Mouse (Mus musculus) adrenal gland, postnatal 10 days (tissue): ENCODE results near the gene Mgat2. TPM values are rescaled to one million over a fixed set of nuclear protein-coding genes. Genes with fewer than 3 reads are reported as not detected.
"Not testable (repeated sequence)": the region's sequence is repeated elsewhere in the genome, so short reads cannot be mapped to it uniquely, and the experiment has no call there.

Experiments used
- DNase-seq: peaks from one replicate; pipeline ENCODE4 v3.0.0; 2021; ENCODE audit warnings: mixed read lengths
- long read RNA-seq, 2 experiments: library from polyadenylated mRNA; stranded (forward); transcript quantifications; one replicate each; pipeline ENCODE4 v2.0.0; 2021
- total RNA-seq, 2 experiments: library from RNA; stranded (reverse); gene quantifications; 2 replicates each; pipeline ENCODE4 v1.2.3; 2021

Gene Mgat2
- 10 to 100 TPM; 41.5 to 49.4 TPM for total RNA-seq
- long read RNA-seq, experiment 1, transcript Mgat2-201 (1 exons, 2,614 nt) = major isoform, 188 of 189 reads
- long read RNA-seq, experiment 1, partial matches to known transcripts = 0 of 189 reads
- long read RNA-seq, experiment 1, other reads (novel, unspliced or antisense) = 1 of 189 reads
- long read RNA-seq, experiment 2, transcript Mgat2-201 (1 exons, 2,614 nt) = major isoform, 90 of 90 reads
- long read RNA-seq, experiment 2, partial matches to known transcripts = 0 of 90 reads
- long read RNA-seq, experiment 2, other reads (novel, unspliced or antisense) = 0 of 90 reads

DNA sequence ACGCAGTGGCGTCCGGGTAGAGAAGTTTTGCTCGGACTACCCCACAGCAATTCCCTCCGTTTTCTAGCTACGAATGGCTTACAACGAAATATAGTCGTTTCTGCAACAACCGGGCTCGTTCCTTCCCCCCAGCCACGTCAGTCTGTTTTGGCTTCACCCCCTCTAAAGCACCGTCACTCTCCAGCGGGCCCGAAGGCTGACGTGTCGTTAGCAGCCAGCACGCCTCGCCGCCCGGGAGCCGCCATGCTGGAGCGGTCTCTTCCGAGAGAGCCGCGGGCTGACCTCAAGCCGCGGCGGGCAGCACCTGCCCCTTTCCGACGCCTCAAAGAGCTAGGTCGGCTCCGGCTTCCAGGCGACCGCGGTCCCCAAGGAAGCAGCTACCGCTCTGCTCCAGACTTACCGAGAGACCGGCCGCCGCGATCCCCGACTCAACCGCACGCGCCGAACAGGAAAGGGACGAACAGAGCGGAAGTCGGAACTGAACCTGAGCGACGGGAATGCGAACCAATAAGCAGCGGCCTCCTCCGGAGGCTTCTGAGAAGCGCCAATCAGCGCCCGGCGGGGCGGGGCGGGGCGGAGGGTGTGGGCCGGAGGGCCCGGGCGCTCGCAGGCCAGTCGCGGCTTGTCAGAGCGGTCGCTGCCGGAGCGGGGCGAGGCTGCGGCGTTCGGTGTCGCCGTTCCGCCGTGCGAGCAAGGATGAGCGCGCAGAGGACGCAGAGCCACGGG is at the start of gene Mgat2, which contains the start of gene Rpl36al:
Gene Mgat2 (plus strand): TSS at position 575 of the 726 bp plus-strand sequence.
Gene Rpl36al (minus strand): TSS at position 501 of the 726 bp plus-strand sequence.
- DNase-seq = peak; percentile 99

DNA sequence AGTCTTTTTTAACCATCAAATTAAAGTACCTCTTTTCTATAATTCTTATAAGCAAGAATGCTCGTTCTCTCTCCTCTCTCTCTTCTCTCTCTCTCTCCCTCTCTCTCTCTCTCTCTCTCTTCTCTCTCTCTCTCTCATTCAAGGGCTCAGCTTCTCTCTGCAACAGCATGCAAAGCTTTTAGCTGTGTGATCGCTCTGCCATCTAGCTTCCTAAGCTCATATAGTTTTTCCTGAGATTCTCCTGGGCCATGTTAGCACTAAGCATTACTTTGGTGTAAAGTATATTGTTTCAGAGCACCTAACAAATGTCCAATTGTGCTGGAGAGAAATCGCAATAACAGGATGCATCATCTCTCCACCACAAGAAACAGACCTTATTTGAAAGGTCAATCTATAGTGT is 44.8 kb upstream of the Mgat2 start:
- no peak for DNase-seq

GRCm38 (mm10) chr12:69139841-69140240 is 44.1 kb upstream of the Mgat2 start:
- no peak for DNase-seq

GRCm38 (mm10) chr12:69143460-69143859 is 40.5 kb upstream of the Mgat2 start:
- DNase-seq = no peak

- DNase-seq = no peak
These were observed 36.7 kb upstream of the Mgat2 start for GRCm38 (mm10) chr12:69147166-69147735.

- DNase-seq = no peak
These were observed 33.9 kb upstream of the Mgat2 start for GRCm38 (mm10) chr12:69150049-69150448.

- no peak for DNase-seq
These were observed 28.0 kb upstream of the Mgat2 start for GRCm38 (mm10) chr12:69155923-69156322.

DNA sequence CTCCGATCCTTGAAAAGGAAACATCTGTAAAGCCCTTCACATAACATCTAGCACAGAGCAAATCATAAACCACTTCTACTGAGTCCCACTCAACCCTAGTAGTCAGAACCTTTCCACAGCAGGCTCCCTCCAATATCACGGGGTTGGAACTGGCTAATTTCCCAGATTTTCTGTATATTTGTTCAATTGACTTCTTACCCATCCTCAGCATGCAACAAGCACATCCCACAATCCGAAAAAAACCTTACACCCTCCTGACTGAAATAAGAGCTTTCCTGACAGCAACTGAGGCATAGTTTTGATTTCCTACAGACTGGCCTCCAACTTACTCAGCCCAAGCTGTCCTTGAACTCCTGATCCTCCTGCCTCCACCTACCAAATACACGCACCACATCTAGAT is 27.5 kb upstream of the Mgat2 start:
- no peak for DNase-seq

DNA sequence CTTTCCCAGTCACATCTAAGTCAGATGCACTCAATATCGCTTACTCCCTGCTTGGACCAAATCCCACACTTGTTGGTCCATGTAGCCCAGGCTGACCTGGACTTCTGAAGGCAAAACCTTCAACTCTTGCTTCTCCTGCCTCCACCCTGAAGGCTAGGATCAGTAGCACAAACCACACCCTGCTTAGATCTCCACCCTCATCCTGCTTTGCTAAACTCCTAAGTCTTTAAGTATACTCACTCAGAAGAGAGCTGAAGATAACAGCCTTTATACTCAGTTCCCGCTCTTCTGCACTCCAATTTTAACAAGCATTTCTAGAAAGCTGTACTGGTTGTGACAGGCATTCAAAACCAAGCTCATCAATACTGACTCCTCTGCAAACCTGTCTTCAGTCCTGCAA is 26.9 kb upstream of the Mgat2 start:
- DNase-seq = no peak

DNA sequence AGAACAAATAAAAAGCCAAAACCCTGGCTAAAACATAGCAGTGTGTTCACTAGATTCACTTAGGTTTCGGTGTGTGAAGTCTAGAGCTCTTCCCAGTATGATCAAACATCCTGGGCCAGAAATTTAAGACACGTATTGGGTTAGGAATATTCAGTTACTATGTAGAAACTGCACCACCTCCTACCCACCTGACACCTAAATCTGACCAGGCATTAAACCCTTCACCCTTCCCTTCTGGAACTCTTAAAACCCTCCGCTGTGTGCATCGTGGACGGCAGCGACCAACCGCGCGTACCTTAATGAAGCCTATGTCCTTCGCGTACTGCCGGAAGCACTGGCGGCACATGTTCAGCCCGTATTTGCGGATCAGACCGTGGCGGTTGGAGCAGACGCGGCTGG is 25.6 kb upstream of the Mgat2 start:
- DNase-seq = no peak

GRCm38 (mm10) chr12:69158765-69159577 is 25.0 kb upstream of the Mgat2 start, which contains the start of gene Rps29:
Gene Rps29 (minus strand): TSS chr12:69159186.
- DNase-seq = peak; percentile 97

GRCm38 (mm10) chr12:69159578-69159940 is 24.4 kb upstream of the Mgat2 start:
- DNase-seq = no peak

GRCm38 (mm10) chr12:69160677-69161076 is 23.3 kb upstream of the Mgat2 start:
- DNase-seq = not testable (repeated sequence)

GRCm38 (mm10) chr12:69163586-69163985 is 20.4 kb upstream of the Mgat2 start:
- not testable (repeated sequence) for DNase-seq

DNA sequence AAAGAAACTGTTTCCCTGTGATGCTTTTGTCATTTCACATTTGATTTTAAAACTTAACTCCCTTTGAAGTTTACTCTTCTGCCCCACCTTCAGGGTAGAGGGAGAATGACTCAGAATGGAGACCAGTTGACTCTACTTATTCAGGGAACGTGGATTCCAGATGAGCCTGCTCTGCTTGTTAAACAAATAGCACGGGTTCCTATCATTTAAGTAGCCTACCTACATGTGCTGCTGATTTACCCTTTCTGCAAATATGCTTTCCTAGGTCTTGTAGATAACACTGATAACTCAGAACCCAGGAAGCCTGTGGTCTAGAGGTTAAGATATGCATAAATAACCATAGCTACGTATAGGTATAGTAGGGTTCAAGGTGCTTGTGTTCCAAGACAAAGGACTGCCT is 19.1 kb upstream of the Mgat2 start:
- no peak for DNase-seq

GRCm38 (mm10) chr12:69166861-69167581 is 16.9 kb upstream of the Mgat2 start:
- DNase-seq = not testable (repeated sequence)

DNA sequence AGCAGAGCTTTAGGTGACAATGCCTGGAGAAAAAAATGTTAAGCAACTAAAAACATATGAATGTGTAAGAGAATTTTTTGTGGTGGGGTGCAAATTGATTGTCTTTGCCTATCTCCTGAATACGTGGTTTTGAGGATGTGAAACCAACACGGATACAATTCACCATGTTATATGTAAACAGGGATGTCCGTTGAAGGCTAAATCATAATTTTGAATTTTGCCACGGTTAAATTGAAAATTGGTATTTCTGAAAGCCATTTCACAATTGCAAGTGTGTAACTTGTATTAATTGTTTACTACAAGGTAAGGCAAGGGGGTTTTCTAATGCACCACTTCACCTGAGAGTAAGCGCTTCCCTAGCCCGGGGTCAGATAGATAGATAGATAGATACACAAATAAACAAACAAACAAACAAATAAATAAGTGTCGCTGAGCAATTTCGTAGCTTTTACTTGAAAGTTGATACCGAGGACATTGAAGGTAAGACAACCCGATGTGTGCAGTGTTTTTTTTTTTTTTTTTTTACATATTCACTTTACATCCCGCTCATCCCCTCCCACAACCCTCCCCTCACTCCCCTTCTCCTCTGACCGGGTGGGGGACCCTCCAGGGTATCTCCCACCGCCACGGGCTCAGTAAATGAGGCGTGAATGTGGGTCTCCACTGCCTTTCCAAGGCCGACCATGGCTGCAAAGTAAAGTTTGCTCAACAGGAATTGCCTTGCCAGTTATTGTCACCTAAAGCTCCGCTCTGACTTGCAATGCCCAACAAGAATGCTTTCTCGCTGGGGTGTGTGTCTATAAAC is 16.1 kb upstream of the Mgat2 start:
- DNase-seq = no peak

- peak; percentile 88 for DNase-seq
These were observed 15.4 kb upstream of the Mgat2 start, which contains the start of gene Lrr1 for GRCm38 (mm10) chr12:69168461-69169106. Gene Lrr1 (plus strand): TSS chr12:69168814.

- DNase-seq = no peak
These were observed 12.7 kb upstream of the Mgat2 start for GRCm38 (mm10) chr12:69171307-69171706.

GRCm38 (mm10) chr12:69175975-69176374 is 8.0 kb upstream of the Mgat2 start:
- no peak for DNase-seq
